Mouse (Mus musculus) mesoderm, embryonic 11.5 days (tissue): ENCODE results near the gene Dnah14.

Source experiments
- DNase-seq: peaks from one replicate; pipeline ENCODE4 v3.0.0-alpha.2; 2012; ENCODE audit warnings: low read depth, low spot score

The Dnah14 gene

GRCm38 (mm10) chr1:181599376-181599775 is 23.0 kb downstream of the Dnah14 start:
- peak; percentile 1 for DNase-seq

- peak; percentile 41 for DNase-seq
Measured at GRCm38 (mm10) chr1:181611118-181611517, 34.8 kb downstream of the Dnah14 start.

- peak; percentile 79 for DNase-seq
Measured at GRCm38 (mm10) chr1:181615866-181616491, 39.6 kb downstream of the Dnah14 start.

GRCm38 (mm10) chr1:181617332-181617731 is 41.0 kb downstream of the Dnah14 start:
- DNase-seq, result no peak

GRCm38 (mm10) chr1:181623149-181623680 is 46.9 kb downstream of the Dnah14 start:
- DNase-seq, result no peak

- no peak for DNase-seq
Measured at GRCm38 (mm10) chr1:181624876-181625275, 48.5 kb downstream of the Dnah14 start.

- no peak for DNase-seq
Measured at GRCm38 (mm10) chr1:181628276-181628675, 51.9 kb downstream of the Dnah14 start.

GRCm38 (mm10) chr1:181631371-181631770 is 55.0 kb downstream of the Dnah14 start:
- DNase-seq, result no peak

- DNase-seq, result no peak
Measured at GRCm38 (mm10) chr1:181637997-181638713, 61.8 kb downstream of the Dnah14 start.

- DNase-seq, result no peak
Measured at GRCm38 (mm10) chr1:181640383-181640782, 64.0 kb downstream of the Dnah14 start.

GRCm38 (mm10) chr1:181647467-181647866 is 71.1 kb downstream of the Dnah14 start:
- no peak for DNase-seq

GRCm38 (mm10) chr1:181653481-181653880 is 77.1 kb downstream of the Dnah14 start:
- no peak for DNase-seq

GRCm38 (mm10) chr1:181656421-181656820 is 80.1 kb downstream of the Dnah14 start:
- no peak for DNase-seq

GRCm38 (mm10) chr1:181666801-181667200 is 90.4 kb downstream of the Dnah14 start:
- no peak for DNase-seq

- DNase-seq, result no peak
Measured at GRCm38 (mm10) chr1:181694729-181695498, 118.6 kb downstream of the Dnah14 start.

- DNase-seq, result no peak
Measured at GRCm38 (mm10) chr1:181728707-181729106, 152.3 kb downstream of the Dnah14 start.

- no peak for DNase-seq
Measured at GRCm38 (mm10) chr1:181733517-181733916, 157.2 kb downstream of the Dnah14 start.

- no peak for DNase-seq
Measured at GRCm38 (mm10) chr1:181740259-181740658, 163.9 kb downstream of the Dnah14 start.

GRCm38 (mm10) chr1:181742251-181742885 is 166.0 kb downstream of the Dnah14 start:
- peak; percentile 48 for DNase-seq

GRCm38 (mm10) chr1:181769392-181769791 is 193.0 kb downstream of the Dnah14 start:
- DNase-seq, result peak; percentile 15

GRCm38 (mm10) chr1:181771871-181772270 is 195.5 kb downstream of the Dnah14 start:
- DNase-seq, result no peak

- DNase-seq, result no peak
Measured at GRCm38 (mm10) chr1:181776541-181776940, 200.2 kb downstream of the Dnah14 start.
